Mouse (Mus musculus): ENCODE results near the gene Klf12.

GRCm38 (mm10) chr14:100156639-100157038 is 127.8 kb downstream of the Klf12 start:
- TF ChIP-seq POLR2A (IDR thresholded peaks at IDR 0.05; ENCODE audit: insufficient read length, low read depth): no peak
- TF ChIP-seq REST (IDR thresholded peaks at IDR 0.05; ENCODE audit: insufficient read depth, insufficient read length): no peak
